Mouse (Mus musculus) hindbrain, embryonic 10.5 days (tissue): ENCODE data around the gene N4bp1. TPM values are rescaled to one million over a fixed set of nuclear protein-coding genes. Genes with fewer than 3 reads are reported as not detected.

ENCODE experiments used
- DNase-seq: peaks from one replicate; pipeline ENCODE4 v3.0.0-alpha.2; 2017; ENCODE audit warnings: low spot score
- H3K27ac ChIP-seq: fragments of 300-500 bp; sonication (generic); 2 replicates; pipeline ENCODE4 v1.5.1; 2016; ENCODE audit warnings: mild to moderate bottlenecking, moderate library complexity
- H3K27me3 ChIP-seq: fragments of 300-500 bp; sonication (generic); 2 replicates; pipeline ENCODE4 v1.6.1; 2016; ENCODE audit warnings: mild to moderate bottlenecking; ENCODE audit not compliant: poor library complexity, insufficient read depth, severe bottlenecking
- H3K36me3 ChIP-seq: fragments of 300-500 bp; sonication (generic); 2 replicates; pipeline ENCODE4 v1.6.1; 2016; ENCODE audit warnings: mild to moderate bottlenecking, moderate library complexity
- H3K4me1 ChIP-seq: fragments of 300-500 bp; sonication (generic); replicated peaks from 2 replicates; pipeline ENCODE4 v1.6.1; 2016; ENCODE audit warnings: mild to moderate bottlenecking
- H3K4me3 ChIP-seq: fragments of 300-500 bp; sonication (generic); 2 replicates; pipeline ENCODE4 v1.5.1; 2016; ENCODE audit warnings: mild to moderate bottlenecking, moderate library complexity
- H3K9me3 ChIP-seq: fragments of 300-500 bp; sonication (generic); 2 replicates; pipeline ENCODE4 v1.6.1; 2016; ENCODE audit warnings: mild to moderate bottlenecking, moderate library complexity
- WGBS: fragments of 180-500 bp; shearing (Covaris S2); methylation state at CpG from one replicate; pipeline ENCODE4 v1.1.7; 2016; 5-methylcytosine and 5-hydroxymethylcytosine counted together
- polyA plus RNA-seq: library from polyadenylated mRNA; unstranded; fragments of >200 nt; fragmentation: Nextera tagmentation; extraction: Ambion mirVana; gene quantifications from 2 replicates; pipeline ENCODE4 v1.2.1, GENCODE M21; 2016

N4bp1 gene
- polyA plus RNA-seq, 1 experiment from 2014 or later, result 9.2 TPM

- H3K27ac ChIP-seq, result no peak overlapping the region
- H3K36me3 ChIP-seq, result no peaks in the 10 kb centered on the region
- H3K9me3 ChIP-seq, result no peaks in the 10 kb centered on the region
- no peak for DNase-seq
- H3K4me1 ChIP-seq, result peaks cover 3% of the 10 kb centered on the region; the same call in 1 of the 2 replicates
- H3K27me3 ChIP-seq, result no peaks in the 10 kb centered on the region
- H3K4me3 ChIP-seq, result no peak overlapping the region
- WGBS, result 91% methylated on average over 2 of the region's 2 CpGs
Observed at GRCm38 (mm10) chr8:86917689-86918088, 32.6 kb upstream of the N4bp1 start.

GRCm38 (mm10) chr8:86916369-86916768, 31.3 kb upstream of the N4bp1 start:
- H3K4me1 ChIP-seq, result peaks cover 3% of the 10 kb centered on the region; the same call in 1 of the 2 replicates
- H3K36me3 ChIP-seq, result no peaks in the 10 kb centered on the region
- H3K27me3 ChIP-seq, result no peaks in the 10 kb centered on the region
- H3K4me3 ChIP-seq, result no peak overlapping the region
- WGBS, result 91% methylated on average over 4 of the region's 4 CpGs
- H3K9me3 ChIP-seq, result no peaks in the 10 kb centered on the region
- H3K27ac ChIP-seq, result no peak overlapping the region
- DNase-seq, result no peak

- Histone ChIP-seq H3K27me3 (no peaks in the 10 kb centered on the region), H3K9me3 (no peaks in the 10 kb centered on the region), H3K4me3 (no peak overlapping the region), H3K4me1 (peaks cover 3% of the 10 kb centered on the region; the same call in 1 of the 2 replicates), H3K36me3 (no peaks in the 10 kb centered on the region), H3K27ac (no peak overlapping the region)
- DNase-seq, result no peak
- 86% methylated on average over 8 of the region's 8 CpGs for WGBS
Observed at GRCm38 (mm10) chr8:86911136-86911535, 26.1 kb upstream of the N4bp1 start.

- no peaks in the 10 kb centered on the region for H3K27me3 ChIP-seq
- DNase-seq, result no peak
Observed at GRCm38 (mm10) chr8:86910250-86910649, 25.2 kb upstream of the N4bp1 start.

GRCm38 (mm10) chr8:86908536-86908935, 23.5 kb upstream of the N4bp1 start:
- 24% methylated on average over 6 of the region's 6 CpGs for WGBS

More at GRCm38 (mm10) chr8:86910250-86910649, 25.2 kb upstream of the N4bp1 start:
- Histone ChIP-seq H3K9me3 (no peaks in the 10 kb centered on the region), H3K4me3 (no peak overlapping the region), H3K36me3 (no peaks in the 10 kb centered on the region), H3K4me1 (peaks cover 3% of the 10 kb centered on the region; the same call in 1 of the 2 replicates), H3K27ac (no peak overlapping the region)
- WGBS, result 88% methylated on average over 7 of the region's 7 CpGs

GRCm38 (mm10) chr8:86904911-86905310, 19.9 kb upstream of the N4bp1 start:
- DNase-seq, result no peak
- Histone ChIP-seq H3K4me1 (peaks cover 8% of the 10 kb centered on the region; the same call in 1 of the 2 replicates), H3K27ac (no peak overlapping the region), H3K36me3 (no peaks in the 10 kb centered on the region), H3K4me3 (no peak overlapping the region), H3K27me3 (no peaks in the 10 kb centered on the region), H3K9me3 (no peaks in the 10 kb centered on the region)
- 78% methylated on average over 10 of the region's 10 CpGs for WGBS

More at GRCm38 (mm10) chr8:86908536-86908935, 23.5 kb upstream of the N4bp1 start:
- Histone ChIP-seq H3K9me3 (no peaks in the 10 kb centered on the region), H3K27ac (no peak overlapping the region), H3K4me3 (no peak overlapping the region), H3K4me1 (0 out of 2 replicates have a peak, but pooled peaks cover 3% of the 10 kb centered on the region), H3K27me3 (no peaks in the 10 kb centered on the region), H3K36me3 (no peaks in the 10 kb centered on the region)
- DNase-seq, result peak; percentile 75

- WGBS, result 6% methylated on average over 10 of the region's 10 CpGs
- Histone ChIP-seq H3K27ac (no peak overlapping the region), H3K4me1 (peaks cover 8% of the 10 kb centered on the region; the same call in 1 of the 2 replicates), H3K4me3 (no peak overlapping the region), H3K36me3 (no peaks in the 10 kb centered on the region), H3K27me3 (no peaks in the 10 kb centered on the region), H3K9me3 (no peaks in the 10 kb centered on the region)
- DNase-seq, result peak; percentile 81
Observed at GRCm38 (mm10) chr8:86903104-86903503, 18.0 kb upstream of the N4bp1 start.

GRCm38 (mm10) chr8:86902656-86903055, 17.6 kb upstream of the N4bp1 start:
- no peak for DNase-seq
- H3K27ac ChIP-seq, result no peak overlapping the region
- no peaks in the 10 kb centered on the region for H3K36me3 ChIP-seq
- no peaks in the 10 kb centered on the region for H3K27me3 ChIP-seq
- no peaks in the 10 kb centered on the region for H3K9me3 ChIP-seq
- peaks cover 8% of the 10 kb centered on the region; the same call in 1 of the 2 replicates for H3K4me1 ChIP-seq
- WGBS, result 74% methylated on average over 8 of the region's 8 CpGs
- H3K4me3 ChIP-seq, result no peak overlapping the region

- no peaks in the 10 kb centered on the region for H3K9me3 ChIP-seq
- no peaks in the 10 kb centered on the region for H3K27me3 ChIP-seq
- peaks cover 8% of the 10 kb centered on the region; the same call in 1 of the 2 replicates for H3K4me1 ChIP-seq
- no peak overlapping the region for H3K27ac ChIP-seq
- H3K4me3 ChIP-seq, result no peak overlapping the region
- H3K36me3 ChIP-seq, result no peaks in the 10 kb centered on the region
- WGBS, result 52% methylated on average over 5 of the region's 5 CpGs
- DNase-seq, result no peak
Observed at GRCm38 (mm10) chr8:86901972-86902371, 16.9 kb upstream of the N4bp1 start.

GRCm38 (mm10) chr8:86897726-86898419, 12.8 kb upstream of the N4bp1 start:
- WGBS, result 82% methylated on average over 7 of the region's 7 CpGs

GRCm38 (mm10) chr8:86895390-86895789, 10.3 kb upstream of the N4bp1 start:
- Histone ChIP-seq H3K27me3 (no peaks in the 10 kb centered on the region), H3K4me1 (0 out of 2 replicates have a peak, but pooled peaks cover 2% of the 10 kb centered on the region), H3K9me3 (no peaks in the 10 kb centered on the region), H3K4me3 (no peak overlapping the region), H3K27ac (no peak overlapping the region), H3K36me3 (no peaks in the 10 kb centered on the region)
- no peak for DNase-seq
- WGBS, result 92% methylated on average over 4 of the region's 4 CpGs

More at GRCm38 (mm10) chr8:86897726-86898419, 12.8 kb upstream of the N4bp1 start:
- no peak overlapping the region for H3K4me3 ChIP-seq
- no peak for DNase-seq
- no peaks in the 10 kb centered on the region for H3K36me3 ChIP-seq
- no peaks in the 10 kb centered on the region for H3K9me3 ChIP-seq
- no peak overlapping the region for H3K27ac ChIP-seq
- no peaks in the 10 kb centered on the region for H3K27me3 ChIP-seq
- H3K4me1 ChIP-seq, result peaks cover 2% of the 10 kb centered on the region; the same call in 1 of the 2 replicates

- 90% methylated on average over 6 of the region's 6 CpGs for WGBS
- H3K27ac ChIP-seq, result no peak overlapping the region
Observed at GRCm38 (mm10) chr8:86894194-86894761, 9.2 kb upstream of the N4bp1 start.

GRCm38 (mm10) chr8:86893554-86893953, 8.5 kb upstream of the N4bp1 start:
- Histone ChIP-seq H3K9me3 (no peaks in the 10 kb centered on the region), H3K27ac (no peak overlapping the region), H3K4me3 (no peak overlapping the region), H3K4me1 (0 out of 2 replicates have a peak, but pooled peaks cover 2% of the 10 kb centered on the region), H3K36me3 (no peaks in the 10 kb centered on the region), H3K27me3 (no peaks in the 10 kb centered on the region)
- no peak for DNase-seq
- 89% methylated on average over 4 of the region's 4 CpGs for WGBS

More at GRCm38 (mm10) chr8:86894194-86894761, 9.2 kb upstream of the N4bp1 start:
- H3K36me3 ChIP-seq, result no peaks in the 10 kb centered on the region
- DNase-seq, result no peak
- no peaks in the 10 kb centered on the region for H3K27me3 ChIP-seq
- H3K4me3 ChIP-seq, result no peak overlapping the region
- 0 out of 2 replicates have a peak, but pooled peaks cover 2% of the 10 kb centered on the region for H3K4me1 ChIP-seq
- no peaks in the 10 kb centered on the region for H3K9me3 ChIP-seq
